Mouse (Mus musculus): ENCODE data around the gene Flcn. TPM values are rescaled to one million over a fixed set of nuclear protein-coding genes. Genes with fewer than 3 reads are reported as not detected.

The Flcn gene
- polyA plus RNA-seq, 1 experiment from 2014 or later, result 35.1 TPM

DNA sequence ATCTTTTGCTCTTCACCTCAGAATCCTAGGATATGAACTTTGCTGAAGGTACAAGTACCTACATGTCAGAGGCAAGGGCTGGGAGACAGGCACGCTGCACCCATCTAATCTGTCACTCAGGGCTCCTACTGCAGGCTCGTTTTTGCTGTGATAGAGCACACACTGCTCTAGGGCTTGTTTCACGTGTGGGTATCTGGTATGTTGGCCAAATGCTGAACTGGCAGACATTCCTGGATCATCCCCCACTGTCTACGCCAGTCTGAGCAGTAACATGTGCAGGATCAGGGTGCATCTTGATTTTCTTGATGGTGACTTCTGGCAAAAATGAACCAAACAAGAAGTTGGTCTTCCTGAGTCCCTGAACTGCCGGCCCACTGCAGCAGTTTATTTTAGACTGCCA lies 32.6 kb downstream of the Flcn start:
- no peak overlapping the region for H3K27ac ChIP-seq (replicated peaks)
- no peaks in the 10 kb centered on the region for H3K27me3 ChIP-seq (replicated peaks; ENCODE audit: low read depth, poor library complexity, severe bottlenecking)
- H3K36me3 ChIP-seq (replicated peaks), result peaks cover 71% of the 10 kb centered on the region

GRCm38 (mm10) chr11:59775435-59776148 lies 34.2 kb downstream of the Flcn start:
- Histone ChIP-seq H3K36me3 (replicated peaks) (peaks cover 88% of the 10 kb centered on the region), H3K4me1 (no peaks in the 10 kb centered on the region), H3K27ac (replicated peaks) (no peak overlapping the region), H3K4me3 (no peak overlapping the region), H3K9me3 (no peaks in the 10 kb centered on the region), H3K27me3 (replicated peaks; ENCODE audit: low read depth, poor library complexity, severe bottlenecking) (no peaks in the 10 kb centered on the region)
- DNase-seq (ENCODE audit: low spot score), result no peak
- 89% methylated on average over 13 of the region's 13 CpGs for WGBS

More for the DNA sequence above, 32.6 kb downstream of the Flcn start:
- no peak for DNase-seq (ENCODE audit: low spot score)
- Histone ChIP-seq H3K4me3 (no peak overlapping the region), H3K4me1 (no peaks in the 10 kb centered on the region), H3K9me3 (no peaks in the 10 kb centered on the region)
- 88% methylated on average over 5 of the region's 5 CpGs for WGBS

- Histone ChIP-seq H3K4me1 (no peaks in the 10 kb centered on the region), H3K9me3 (no peaks in the 10 kb centered on the region), H3K36me3 (replicated peaks) (peaks cover 95% of the 10 kb centered on the region), H3K4me3 (no peak overlapping the region), H3K27ac (replicated peaks) (no peak overlapping the region), H3K27me3 (replicated peaks; ENCODE audit: low read depth, poor library complexity, severe bottlenecking) (no peaks in the 10 kb centered on the region)
- no peak for DNase-seq (ENCODE audit: low spot score)
- 92% methylated on average over 4 of the region's 4 CpGs for WGBS
Observed at GRCm38 (mm10) chr11:59774522-59774921, 35.3 kb downstream of the Flcn start.

DNA sequence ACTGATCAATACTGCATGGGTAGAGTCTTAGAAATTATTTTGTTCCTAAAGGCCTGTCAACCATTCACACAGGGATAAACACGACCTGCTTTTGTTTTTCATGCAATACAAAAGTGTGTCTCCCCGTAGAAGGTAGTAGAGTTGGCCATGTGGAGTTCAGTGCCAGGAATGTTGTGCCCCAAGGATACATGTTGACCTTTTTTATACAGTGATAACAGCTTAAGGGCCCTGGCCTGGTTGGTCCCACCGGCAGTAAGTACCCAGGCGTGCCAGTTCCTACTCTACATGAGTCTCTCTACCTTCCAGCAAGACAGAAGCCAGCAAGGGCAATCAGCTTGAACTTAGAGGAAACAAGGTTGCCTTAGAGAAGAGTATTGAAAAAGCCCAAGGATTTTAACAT lies 36.9 kb downstream of the Flcn start:
- Histone ChIP-seq H3K4me3 (no peak overlapping the region), H3K27ac (replicated peaks) (no peak overlapping the region), H3K9me3 (no peaks in the 10 kb centered on the region), H3K4me1 (no peaks in the 10 kb centered on the region), H3K27me3 (replicated peaks; ENCODE audit: low read depth, poor library complexity, severe bottlenecking) (no peaks in the 10 kb centered on the region), H3K36me3 (replicated peaks) (peaks cover 100% of the 10 kb centered on the region)
- no peak for DNase-seq (ENCODE audit: low spot score)
- 91% methylated on average over 4 of the region's 4 CpGs for WGBS

- Histone ChIP-seq H3K36me3 (replicated peaks) (peaks cover 100% of the 10 kb centered on the region), H3K4me1 (no peaks in the 10 kb centered on the region), H3K4me3 (no peak overlapping the region), H3K27ac (replicated peaks) (no peak overlapping the region), H3K27me3 (replicated peaks; ENCODE audit: low read depth, poor library complexity, severe bottlenecking) (no peaks in the 10 kb centered on the region), H3K9me3 (no peaks in the 10 kb centered on the region)
- DNase-seq (ENCODE audit: low spot score), result no peak
- 93% methylated on average over 2 of the region's 2 CpGs for WGBS
Observed at GRCm38 (mm10) chr11:59772291-59772690, 37.5 kb downstream of the Flcn start.

GRCm38 (mm10) chr11:59770753-59771152 lies 39.1 kb downstream of the Flcn start:
- DNase-seq (ENCODE audit: low spot score), result no peak
- 94% methylated on average over 7 of the region's 7 CpGs for WGBS
- H3K36me3 ChIP-seq (replicated peaks), result peaks cover 100% of the 10 kb centered on the region

GRCm38 (mm10) chr11:59769738-59770137 lies 40.1 kb downstream of the Flcn start:
- Histone ChIP-seq H3K9me3 (no peaks in the 10 kb centered on the region), H3K27ac (replicated peaks) (no peak overlapping the region)

More at GRCm38 (mm10) chr11:59770753-59771152, 39.1 kb downstream of the Flcn start:
- Histone ChIP-seq H3K4me1 (no peaks in the 10 kb centered on the region), H3K4me3 (no peak overlapping the region), H3K27ac (replicated peaks) (no peak overlapping the region), H3K27me3 (replicated peaks; ENCODE audit: low read depth, poor library complexity, severe bottlenecking) (no peaks in the 10 kb centered on the region), H3K9me3 (no peaks in the 10 kb centered on the region)

DNA sequence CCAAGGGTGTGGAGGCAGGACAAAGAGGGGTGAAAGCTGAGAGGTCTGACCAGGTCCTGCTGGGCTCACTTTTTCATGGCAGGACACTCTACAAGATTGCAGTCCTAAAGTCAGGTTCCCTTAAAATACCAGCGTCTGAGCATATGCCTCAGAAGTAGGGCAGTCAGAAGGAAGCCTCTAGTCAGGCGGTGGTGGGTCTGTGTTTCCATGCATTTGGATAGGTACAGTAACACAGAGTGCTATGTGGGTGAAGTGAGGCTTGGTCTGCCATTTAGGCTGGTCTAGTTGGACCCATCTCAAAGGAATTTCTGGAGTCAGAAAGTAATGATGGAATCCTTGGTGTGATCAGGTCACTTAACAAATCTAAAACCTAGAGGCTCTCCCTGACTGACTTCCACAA lies 40.5 kb downstream of the Flcn start:
- Histone ChIP-seq H3K27me3 (replicated peaks; ENCODE audit: low read depth, poor library complexity, severe bottlenecking) (no peaks in the 10 kb centered on the region), H3K9me3 (no peaks in the 10 kb centered on the region), H3K4me3 (no peak overlapping the region), H3K36me3 (replicated peaks) (peaks cover 100% of the 10 kb centered on the region), H3K4me1 (no peaks in the 10 kb centered on the region), H3K27ac (replicated peaks) (no peak overlapping the region)
- no peak for DNase-seq (ENCODE audit: low spot score)
- WGBS, result 87% methylated on average over 2 of the region's 2 CpGs

More at GRCm38 (mm10) chr11:59769738-59770137, 40.1 kb downstream of the Flcn start:
- no peaks in the 10 kb centered on the region for H3K4me1 ChIP-seq
- peaks cover 100% of the 10 kb centered on the region for H3K36me3 ChIP-seq (replicated peaks)
- H3K4me3 ChIP-seq, result no peak overlapping the region
- H3K27me3 ChIP-seq (replicated peaks; ENCODE audit: low read depth, poor library complexity, severe bottlenecking), result no peaks in the 10 kb centered on the region
- 87% methylated on average over 6 of the region's 6 CpGs for WGBS
- no peak for DNase-seq (ENCODE audit: low spot score)

DNA sequence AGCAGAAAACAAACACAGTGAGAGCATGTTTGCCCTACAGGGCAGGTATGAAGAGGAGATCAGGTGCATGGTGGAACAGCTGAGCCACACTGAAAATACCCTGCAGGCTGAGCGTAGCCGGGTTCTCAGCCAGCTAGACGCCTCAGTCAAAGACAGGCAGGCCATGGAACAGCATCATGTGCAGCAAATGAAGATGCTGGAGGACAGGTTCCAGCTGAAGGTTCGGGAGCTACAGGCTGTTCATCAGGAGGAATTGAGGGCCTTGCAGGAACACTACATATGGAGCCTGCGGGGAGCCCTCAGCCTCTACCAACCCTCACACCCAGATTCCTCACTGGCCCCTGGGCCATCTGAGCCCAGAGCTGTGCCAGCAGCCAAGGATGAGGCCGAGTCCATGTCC lies 49.0 kb downstream of the Flcn start:
- peaks cover 97% of the 10 kb centered on the region for H3K36me3 ChIP-seq (replicated peaks)
- WGBS, result 90% methylated on average over 6 of the region's 6 CpGs
- H3K4me3 ChIP-seq, result no peak overlapping the region
- H3K27ac ChIP-seq (replicated peaks), result no peak overlapping the region
- no peaks in the 10 kb centered on the region for H3K4me1 ChIP-seq
- H3K9me3 ChIP-seq, result no peaks in the 10 kb centered on the region
- no peak for DNase-seq (ENCODE audit: low spot score)
- no peaks in the 10 kb centered on the region for H3K27me3 ChIP-seq (replicated peaks; ENCODE audit: low read depth, poor library complexity, severe bottlenecking)

DNA sequence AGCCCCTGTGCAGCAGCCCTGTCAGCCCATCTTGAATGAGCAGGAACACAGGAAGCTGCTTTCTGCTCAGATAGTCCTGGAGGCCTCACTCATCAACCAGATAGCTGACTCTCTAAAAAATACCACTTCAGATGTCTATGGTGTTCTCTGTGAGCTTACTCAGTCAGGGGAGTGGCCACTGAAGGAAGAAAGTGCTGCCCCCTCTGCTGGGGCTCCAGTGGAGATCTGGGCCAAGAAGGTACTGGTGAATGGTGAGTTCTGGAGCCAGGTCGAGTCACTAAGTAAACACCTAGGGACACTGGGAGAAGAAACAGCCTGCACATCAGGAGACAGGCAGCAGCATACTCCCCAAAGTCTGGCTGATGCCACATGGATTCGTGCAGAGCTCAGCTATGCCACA lies 50.2 kb downstream of the Flcn start:
- Histone ChIP-seq H3K4me1 (no peaks in the 10 kb centered on the region), H3K9me3 (no peaks in the 10 kb centered on the region), H3K36me3 (replicated peaks) (peaks cover 97% of the 10 kb centered on the region), H3K27ac (replicated peaks) (no peak overlapping the region), H3K27me3 (replicated peaks; ENCODE audit: low read depth, poor library complexity, severe bottlenecking) (no peaks in the 10 kb centered on the region), H3K4me3 (no peak overlapping the region)
- no peak for DNase-seq (ENCODE audit: low spot score)
- WGBS, result 76% methylated on average over 2 of the region's 2 CpGs

GRCm38 (mm10) chr11:59759178-59759577 lies 50.6 kb downstream of the Flcn start:
- Histone ChIP-seq H3K4me1 (no peaks in the 10 kb centered on the region), H3K27me3 (replicated peaks; ENCODE audit: low read depth, poor library complexity, severe bottlenecking) (no peaks in the 10 kb centered on the region), H3K36me3 (replicated peaks) (peaks cover 97% of the 10 kb centered on the region), H3K4me3 (no peak overlapping the region), H3K9me3 (no peaks in the 10 kb centered on the region), H3K27ac (replicated peaks) (no peak overlapping the region)
- no peak for DNase-seq (ENCODE audit: low spot score)
- 90% methylated on average over 4 of the region's 4 CpGs for WGBS

GRCm38 (mm10) chr11:59758191-59758985 lies 51.4 kb downstream of the Flcn start:
- 95% methylated on average over 9 of the region's 9 CpGs for WGBS
- no peak overlapping the region for H3K4me3 ChIP-seq
- no peaks in the 10 kb centered on the region for H3K9me3 ChIP-seq
- no peaks in the 10 kb centered on the region for H3K27me3 ChIP-seq (replicated peaks; ENCODE audit: low read depth, poor library complexity, severe bottlenecking)
- H3K36me3 ChIP-seq (replicated peaks), result peaks cover 97% of the 10 kb centered on the region
- DNase-seq (ENCODE audit: low spot score), result no peak
- no peak overlapping the region for H3K27ac ChIP-seq (replicated peaks)
- no peaks in the 10 kb centered on the region for H3K4me1 ChIP-seq

GRCm38 (mm10) chr11:59756351-59756750 lies 53.5 kb downstream of the Flcn start:
- Histone ChIP-seq H3K36me3 (replicated peaks) (peaks cover 100% of the 10 kb centered on the region), H3K9me3 (no peaks in the 10 kb centered on the region), H3K4me1 (no peaks in the 10 kb centered on the region), H3K27ac (replicated peaks) (no peak overlapping the region), H3K27me3 (replicated peaks; ENCODE audit: low read depth, poor library complexity, severe bottlenecking) (no peaks in the 10 kb centered on the region), H3K4me3 (no peak overlapping the region)
- WGBS, result 80% methylated on average over 4 of the region's 4 CpGs
- DNase-seq (ENCODE audit: low spot score), result no peak
